Mouse (Mus musculus): ENCODE data around the gene Vmn2r81.
"Not testable (repeated sequence)": the region's sequence is repeated elsewhere in the genome, so short reads cannot be mapped to it uniquely, and the experiment has no call there.

DNA sequence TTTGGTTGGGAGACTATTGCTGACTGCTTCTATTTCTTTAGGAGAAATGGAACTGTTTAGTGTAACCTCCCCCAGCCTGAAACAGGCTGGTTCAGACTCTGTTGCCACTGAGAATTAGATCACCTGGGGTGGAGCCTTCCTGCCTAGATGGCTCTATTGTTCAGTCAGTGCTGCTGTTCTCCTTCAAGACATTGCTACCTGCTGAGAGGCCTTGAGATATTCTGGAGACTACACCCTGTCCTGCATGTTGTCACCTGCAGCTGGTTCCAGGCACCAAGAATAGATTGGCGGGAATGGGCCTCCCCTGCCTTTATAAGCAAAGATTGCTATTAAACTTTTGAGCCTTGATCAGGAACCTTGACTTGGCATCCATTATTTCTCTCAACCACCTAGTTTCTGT is 47.5 kb upstream of the Vmn2r81 start:
- TF ChIP-seq CTCF (IDR thresholded peaks at IDR 0.05); POLR2A (IDR thresholded peaks at IDR 0.05; ENCODE audit: insufficient read depth, low read depth, low read length); EP300 (IDR thresholded peaks at IDR 0.05; ENCODE audit: insufficient read depth, low read depth, low read length): not testable (repeated sequence)
